Mouse (Mus musculus): ENCODE measurements around the gene Ppa1.

- no peak for TF ChIP-seq CTCF (IDR thresholded peaks at IDR 0.05; ENCODE audit: low read depth)
- TF ChIP-seq EP300 (optimal IDR thresholded peaks at IDR 0.05), result no peak
Measured at GRCm38 (mm10) chr10:61647790-61648736, at the start of gene Ppa1.

Data from stomach, postnatal 0 days (tissue).